Mouse (Mus musculus) bone marrow macrophage, adult 2 months (primary cell): ENCODE measurements around the gene Gm4141. TPM values are rescaled to one million over a fixed set of nuclear protein-coding genes. Genes with fewer than 3 reads are reported as not detected.
"Not testable (repeated sequence)": the region's sequence is repeated elsewhere in the genome, so short reads cannot be mapped to it uniquely, and the experiment has no call there.

Experiments
- H3K27ac ChIP-seq: 2 replicates; pipeline ENCODE4 v1.5.1; 2012; ENCODE audit warnings: low read depth, low read length; ENCODE audit not compliant: insufficient read depth
- H3K4me1 ChIP-seq: 2 replicates; pipeline ENCODE4 v1.6.1; 2012; ENCODE audit warnings: low read length; ENCODE audit not compliant: control insufficient read depth, insufficient read depth
- H3K4me3 ChIP-seq: 2 replicates; pipeline ENCODE4 v1.5.1; 2012; ENCODE audit warnings: mild to moderate bottlenecking, low read length, moderate library complexity; ENCODE audit not compliant: insufficient read depth
- polyA plus RNA-seq: library from polyadenylated mRNA; stranded (reverse); fragments of >200 nt; gene quantifications from 2 replicates; pipeline ENCODE4 v1.2.4, GENCODE M21; 2012; ENCODE audit not compliant: missing spikeins, insufficient read depth, insufficient read length

Gm4141 gene
- not detected in 2 replicates for polyA plus RNA-seq

GRCm38 (mm10) chr7:20576141-20576540, at the start of gene Gm4141:
Gm4141 (minus strand) TSS chr7:20576241.
- H3K4me1 ChIP-seq, H3K27ac ChIP-seq, H3K4me3 ChIP-seq: not testable (repeated sequence)

DNA sequence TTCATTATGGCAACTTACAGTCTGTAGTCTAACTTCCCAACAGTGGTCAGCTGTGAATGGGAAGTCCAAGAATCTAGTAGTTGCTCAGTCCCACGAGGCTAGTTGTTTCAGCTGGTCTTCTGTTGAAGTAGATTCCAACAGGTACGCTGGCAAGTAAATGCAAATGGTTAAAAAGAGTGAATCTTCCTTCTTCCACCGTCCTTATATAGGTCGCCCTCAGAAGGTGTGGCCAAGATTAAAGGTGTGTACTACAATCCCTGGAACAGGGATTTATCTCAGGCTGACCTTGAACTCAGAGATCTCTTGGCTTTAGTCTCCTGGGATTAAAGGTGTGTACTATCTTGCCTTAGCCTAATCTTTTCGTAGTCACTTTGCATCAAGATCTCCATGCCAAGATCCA, 22.9 kb upstream of the Gm4141 start, which contains the start of gene Gm4513:
Gm4513 (minus strand) TSS at position 101 of the 400 bp plus-strand sequence.
- H3K4me3 ChIP-seq, H3K4me1 ChIP-seq, H3K27ac ChIP-seq: not testable (repeated sequence)

- H3K27ac ChIP-seq, H3K4me1 ChIP-seq, H3K4me3 ChIP-seq: not testable (repeated sequence)
Observed at GRCm38 (mm10) chr7:20545657-20546056, 30.4 kb downstream of the Gm4141 start, which contains the start of gene Gm5726. Gm5726 (minus strand) TSS chr7:20545757.

GRCm38 (mm10) chr7:20533537-20533936, 42.5 kb downstream of the Gm4141 start, which contains the start of gene Vmn1r104:
Vmn1r104 (plus strand) TSS chr7:20533837.
- not testable (repeated sequence) for H3K4me1 ChIP-seq, H3K4me3 ChIP-seq, H3K27ac ChIP-seq

Other genes starting within 250 kb of the Gm4141 start
- not detected in 2 replicates for gene Gm4133, start 242.2 kb downstream of the Gm4141 start, polyA plus RNA-seq
- gene Gm5728, start 200.8 kb downstream of the Gm4141 start, polyA plus RNA-seq = not detected in 2 replicates
- gene Vmn1r100, start 158.3 kb downstream of the Gm4141 start, polyA plus RNA-seq = not detected in 2 replicates
- gene Vmn1r101, start 133.6 kb downstream of the Gm4141 start, polyA plus RNA-seq = not detected in 2 replicates
- not detected in 2 replicates for gene Gm10670, start 101.3 kb downstream of the Gm4141 start, polyA plus RNA-seq
- not detected in 2 replicates for gene Vmn1r103, start 65.7 kb downstream of the Gm4141 start, polyA plus RNA-seq
- not detected in 2 replicates for gene Vmn1r104, start 42.4 kb downstream of the Gm4141 start, polyA plus RNA-seq
- gene Gm5726, start 30.5 kb downstream of the Gm4141 start, polyA plus RNA-seq = not detected in 2 replicates
- gene Gm4513, start 22.8 kb upstream of the Gm4141 start, polyA plus RNA-seq = not detected in 2 replicates
- not detected in 2 replicates for gene Vmn1r107, start 92.7 kb upstream of the Gm4141 start, polyA plus RNA-seq
- not detected in 2 replicates for gene Vmn1r111, start 127.0 kb upstream of the Gm4141 start, polyA plus RNA-seq
- not detected in 2 replicates for gene Gm10668, start 154.4 kb upstream of the Gm4141 start, polyA plus RNA-seq
- gene Vmn1r112, start 194.9 kb upstream of the Gm4141 start, polyA plus RNA-seq = not detected in 2 replicates
- gene Vmn1r113, start 211.0 kb upstream of the Gm4141 start, polyA plus RNA-seq = not detected in 2 replicates
- not detected in 2 replicates for gene Vmn1r114, start 235.9 kb upstream of the Gm4141 start, polyA plus RNA-seq